In genomic region chr2:180746569-180747192, GRCm38 (mm10) we compare ENCODE assay signal across 32 mouse cellular contexts. TPM values are rescaled to one million over a fixed set of nuclear protein-coding genes. Genes with fewer than 3 reads are reported as not detected.
DNase-seq lines count a peak whose midpoint lies in the region; ATAC-seq lines count a peak whose summit lies in the region.
"Had no signal": no experiment of that assay in that cellular context is flagged by ENCODE, and none has a peak within 500 bp of the region (broad histone marks: within the 10 kb centered on the region; RNA-seq: fewer than 3 reads in every experiment).

No protein-coding gene starts in this region.

- H3K9me3 ChIP-seq in hindbrain, embryonic 12.5 days (replicated peaks) = no peaks in the 10 kb centered on the region
- no peaks in the 10 kb centered on the region for H3K9me3 ChIP-seq in hindbrain, embryonic 16.5 days (ENCODE audit: control insufficient read depth, low read length)
- no peaks in the 10 kb centered on the region for H3K9me3 ChIP-seq in midbrain, embryonic 16.5 days (replicated peaks; ENCODE audit: control insufficient read depth, low read length, poor library complexity, severe bottlenecking)
- H3K9me3 ChIP-seq: embryonic facial prominence, embryonic 12.5 days; G1E; stomach, embryonic 15.5 days had no signal

- no peaks in the 10 kb centered on the region for H3K27me3 ChIP-seq in hindbrain, embryonic 12.5 days
- no peaks in the 10 kb centered on the region; the same call in 1 of the 2 replicates for H3K27me3 ChIP-seq in hindbrain, embryonic 16.5 days (replicated peaks; ENCODE audit: control insufficient read depth, insufficient read depth, low read length)
- no peaks in the 10 kb centered on the region for H3K27me3 ChIP-seq in midbrain, embryonic 16.5 days (ENCODE audit: control insufficient read depth, insufficient read depth, low read depth, low read length)
- H3K27me3 ChIP-seq: embryonic facial prominence, embryonic 12.5 days; stomach, embryonic 15.5 days had no signal

- no peaks in the 10 kb centered on the region for H3K36me3 ChIP-seq in hindbrain, embryonic 12.5 days
- no peaks in the 10 kb centered on the region for H3K36me3 ChIP-seq in hindbrain, embryonic 16.5 days (ENCODE audit: control insufficient read depth, insufficient read depth, low read length)
- no peaks in the 10 kb centered on the region for H3K36me3 ChIP-seq in midbrain, embryonic 16.5 days (ENCODE audit: control insufficient read depth, insufficient read depth, low read length)
- H3K36me3 ChIP-seq: embryonic facial prominence, embryonic 12.5 days; G1E; stomach, embryonic 15.5 days had no signal

- H3K4me3 ChIP-seq in hindbrain, embryonic 12.5 days = no peak overlapping the region
- no peak overlapping the region for H3K4me3 ChIP-seq in hindbrain, embryonic 16.5 days (ENCODE audit: low read length)
- no peak overlapping the region for H3K4me3 ChIP-seq in midbrain, embryonic 16.5 days (ENCODE audit: low read depth, low read length)
- H3K4me3 ChIP-seq: embryonic facial prominence, embryonic 12.5 days; erythroblast, embryonic 14.5 days; myocyte; stomach, embryonic 15.5 days had no signal

- 0 out of 2 replicates have a peak, but pooled peaks have one; percentile 61 for ATAC-seq in hindbrain, embryonic 12.5 days (ENCODE audit: low FRiP score)
- no peak for ATAC-seq in hindbrain, embryonic 16.5 days
- peak; percentile 17; the same call in 1 of the 2 replicates for ATAC-seq in midbrain, embryonic 16.5 days
- ATAC-seq: forebrain, embryonic 16.5 days; intestine, embryonic 16.5 days had no signal

- intact Hi-C loops in left cerebral cortex, postnatal 4 days (cut with DNase I) = loop anchor here (10.0 kb wide), 1 partner anchor 162 kb away; the partner anchor contains the start of genes Mrgbp and Ogfr
- intact Hi-C loops in left cerebral cortex, postnatal 14 days (cut with DNase I) = loop anchor here (5.0 to 10.0 kb wide), 2 partner anchors 164 to 272 kb away; partner anchors contain the start of gene Mrgbp

- H3K4me1 ChIP-seq in hindbrain, embryonic 12.5 days = peaks cover 9% of the 10 kb centered on the region
- no peaks in the 10 kb centered on the region for H3K4me1 ChIP-seq in hindbrain, embryonic 16.5 days (ENCODE audit: control insufficient read depth, insufficient read depth, low read depth, low read length)
- H3K4me1 ChIP-seq in midbrain, embryonic 16.5 days (ENCODE audit: control insufficient read depth, insufficient read depth, low read length) = peaks cover 2% of the 10 kb centered on the region
- H3K4me1 ChIP-seq: embryonic facial prominence, embryonic 12.5 days; stomach, embryonic 15.5 days had no signal

- H3K27ac ChIP-seq in hindbrain, embryonic 12.5 days = no peak overlapping the region
- H3K27ac ChIP-seq in hindbrain, embryonic 16.5 days (ENCODE audit: low read depth, low read length) = no peak overlapping the region
- no peak overlapping the region for H3K27ac ChIP-seq in midbrain, embryonic 16.5 days (ENCODE audit: low read length)
- H3K27ac ChIP-seq: embryonic facial prominence, embryonic 12.5 days; kidney, postnatal 0 days; stomach, embryonic 15.5 days had no signal

- no peak overlapping the region for H3K4me2 ChIP-seq in hindbrain, embryonic 12.5 days (replicated peaks)
- H3K4me2 ChIP-seq in hindbrain, embryonic 16.5 days (ENCODE audit: low read length) = no peak overlapping the region
- H3K4me2 ChIP-seq in midbrain, embryonic 16.5 days (ENCODE audit: low read length) = no peak overlapping the region
- H3K4me2 ChIP-seq: embryonic facial prominence, embryonic 12.5 days; heart, embryonic 11.5 days; stomach, embryonic 15.5 days had no signal

- peak; percentile 13 for DNase-seq in left cerebral cortex, postnatal 4 days
- DNase-seq in left cerebral cortex, postnatal 14 days (ENCODE audit: low spot score in 2 of 2) = no peak
- DNase-seq in NIH3T3 (ENCODE audit: low read depth) = peak; percentile 4
- DNase-seq in right cerebral cortex, postnatal 10 days (ENCODE audit: low spot score in 2 of 2) = no peak
- DNase-seq: adrenal gland, adult 2 months; cerebellum, adult 11-12 months; gastrocnemius, postnatal 10 days; lung, postnatal 4 days; thymus, postnatal 25 days had no signal

- H3K9ac ChIP-seq in hindbrain, embryonic 12.5 days = no peak overlapping the region
- H3K9ac ChIP-seq in hindbrain, embryonic 16.5 days (ENCODE audit: low read depth, low read length) = no peak overlapping the region
- H3K9ac ChIP-seq in midbrain, embryonic 16.5 days (ENCODE audit: low read depth, low read length) = no peak overlapping the region
- H3K9ac ChIP-seq: embryonic facial prominence, embryonic 12.5 days; stomach, embryonic 15.5 days had no signal

- WGBS in hindbrain, embryonic 12.5 days = 21% methylated on average over 5 of the region's 5 CpGs
- 15% methylated on average over 5 of the region's 5 CpGs for WGBS in hindbrain, embryonic 16.5 days
- 18% methylated on average over 5 of the region's 5 CpGs for WGBS in midbrain, embryonic 16.5 days

RNA-seq across cellular contexts. Expression of gene Slc17a9, which starts 21.6 kb away (rescaled TPM):
- polyA plus RNA-seq in hindbrain, embryonic 12.5 days (2016; fragmentation: Nextera tagmentation; extraction: Ambion mirVana) = 0.53 and 0.80 TPM in 2 replicates
- polyA plus RNA-seq in hindbrain, embryonic 16.5 days (2015; fragmentation: Nextera tagmentation; extraction: Ambion mirVana) = 0.19 and 0.42 TPM in 2 replicates
- total RNA-seq in left cerebral cortex, postnatal 4 days (2021) = under 1 TPM; 0.44 to 0.50 TPM
- 1 to 10 TPM in 1 of 2 experiments, under 1 TPM in 1; 0.24 to 1.1 TPM for total RNA-seq in left cerebral cortex, postnatal 14 days (2021)
- polyA plus RNA-seq in midbrain, embryonic 16.5 days (2015; fragmentation: Nextera tagmentation; extraction: Ambion mirVana) = 0.11 and 0.24 TPM in 2 replicates

RNA-seq across cellular contexts. Expression of gene Bhlhe23, which starts 30.0 kb away (rescaled TPM):
- 2.3 and 3.3 TPM in 2 replicates for polyA plus RNA-seq in hindbrain, embryonic 12.5 days (2016; fragmentation: Nextera tagmentation; extraction: Ambion mirVana)
- polyA plus RNA-seq in hindbrain, embryonic 16.5 days (2015; fragmentation: Nextera tagmentation; extraction: Ambion mirVana) = 0.36 and 0.69 TPM in 2 replicates
- not detected for total RNA-seq in left cerebral cortex, postnatal 4 days (2021)
- not detected for total RNA-seq in left cerebral cortex, postnatal 14 days (2021)
- 10.1 and 10.4 TPM in 2 replicates for polyA plus RNA-seq in midbrain, embryonic 16.5 days (2015; fragmentation: Nextera tagmentation; extraction: Ambion mirVana)
- total RNA-seq: adrenal gland, adult 2 months; adrenal gland, postnatal 4 days; CH12.LX; gastrocnemius, postnatal 10 days; granulocyte monocyte progenitor cell, adult 5-6 weeks; hematopoietic stem cell, adult 5-6 weeks; layer of hippocampus, adult 18-20 months; left cerebral cortex, adult 8-10 months; liver, adult 2 months had no signal
- polyA plus RNA-seq: adrenal gland, adult 2 months; erythroblast, embryonic 14.5 days; G1E; heart, embryonic 11.5 days; heart, postnatal 0 days; intestine, embryonic 16.5 days; kidney, postnatal 0 days; limb, embryonic 11.5 days; liver, adult 2 months; liver, embryonic 16.5 days; lung, embryonic 16.5 days; myocyte had no signal

RNA-seq across cellular contexts. Expression of gene Gid8, which starts 36.8 kb away (rescaled TPM):
- polyA plus RNA-seq in hindbrain, embryonic 12.5 days (2016; fragmentation: Nextera tagmentation; extraction: Ambion mirVana) = 54.8 and 57.3 TPM in 2 replicates
- 52.8 and 58.9 TPM in 2 replicates for polyA plus RNA-seq in hindbrain, embryonic 16.5 days (2015; fragmentation: Nextera tagmentation; extraction: Ambion mirVana)
- total RNA-seq in left cerebral cortex, postnatal 4 days (2021) = 10 to 100 TPM; 66.3 to 67.5 TPM
- total RNA-seq in left cerebral cortex, postnatal 14 days (2021) = 10 to 100 TPM; 61.8 to 63.6 TPM
- polyA plus RNA-seq in midbrain, embryonic 16.5 days (2015; fragmentation: Nextera tagmentation; extraction: Ambion mirVana) = 55.1 and 57.1 TPM in 2 replicates

RNA-seq across cellular contexts. Expression of gene Dido1, which starts 36.9 kb away (rescaled TPM):
- 37.2 and 42.1 TPM in 2 replicates for polyA plus RNA-seq in hindbrain, embryonic 12.5 days (2016; fragmentation: Nextera tagmentation; extraction: Ambion mirVana)
- polyA plus RNA-seq in hindbrain, embryonic 16.5 days (2015; fragmentation: Nextera tagmentation; extraction: Ambion mirVana) = 20.7 and 21.7 TPM in 2 replicates
- 10 to 100 TPM; 60.8 to 61.4 TPM for total RNA-seq in left cerebral cortex, postnatal 4 days (2021)
- total RNA-seq in left cerebral cortex, postnatal 14 days (2021) = 10 to 100 TPM; 56.6 to 57.7 TPM
- 23.9 and 26.8 TPM in 2 replicates for polyA plus RNA-seq in midbrain, embryonic 16.5 days (2015; fragmentation: Nextera tagmentation; extraction: Ambion mirVana)

Comparison
In these comparisons a context has a peak if more than half of its experiments do, and no peak if none do; other contexts are left out.
1. DNase-seq: peak in left cerebral cortex, postnatal 4 days (single experiment) and NIH3T3 (single experiment); none in left cerebral cortex, postnatal 14 days (0 of 2) and right cerebral cortex, postnatal 10 days (0 of 2).